Mouse (Mus musculus) limb, embryonic 12.5 days (tissue): Measurements from ENCODE around the gene Tmem205. TPM values are rescaled to one million over a fixed set of nuclear protein-coding genes. Genes with fewer than 3 reads are reported as not detected.
A peak's percentile ranks its signal among the peaks of the same experiment; 100 is the strongest.

ENCODE experiments used
- ATAC-seq: fragments of 200-750 bp; cut with Nextera tagmentation; 2 replicates; pipeline ENCODE4 v1.8.0; 2017; ENCODE audit warnings: low read depth, moderate TSS enrichment; ENCODE audit not compliant: insufficient number of reproducible peaks, insufficient read depth, low FRiP score, low TSS enrichment
- H3K27ac ChIP-seq: fragments of 300-500 bp; sonication (generic); 2 replicates; pipeline ENCODE4 v1.5.1; 2016; ENCODE audit warnings: mild to moderate bottlenecking, moderate library complexity
- H3K27me3 ChIP-seq: fragments of 300-500 bp; sonication (generic); 2 replicates; pipeline ENCODE4 v1.6.1; 2016; ENCODE audit warnings: mild to moderate bottlenecking, moderate library complexity
- H3K36me3 ChIP-seq: fragments of 300-500 bp; sonication (generic); 2 replicates; pipeline ENCODE4 v1.6.1; 2016; ENCODE audit warnings: mild to moderate bottlenecking, moderate library complexity
- H3K4me1 ChIP-seq: fragments of 300-500 bp; sonication (generic); replicated peaks from 2 replicates; pipeline ENCODE4 v1.6.1; 2016
- H3K4me2 ChIP-seq: fragments of 300-500 bp; sonication (generic); 2 replicates; pipeline ENCODE4 v1.6.1; 2016; ENCODE audit warnings: mild to moderate bottlenecking, moderate library complexity
- H3K4me3 ChIP-seq: fragments of 300-500 bp; sonication (generic); replicated peaks from 2 replicates; pipeline ENCODE4 v1.5.1; 2016; ENCODE audit warnings: mild to moderate bottlenecking
- H3K9ac ChIP-seq: fragments of 300-500 bp; sonication (generic); replicated peaks from 2 replicates; pipeline ENCODE4 v1.6.1; 2016; ENCODE audit warnings: mild to moderate bottlenecking, moderate library complexity
- H3K9me3 ChIP-seq: fragments of 300-500 bp; sonication (generic); 2 replicates; pipeline ENCODE4 v1.6.1; 2016; ENCODE audit warnings: mild to moderate bottlenecking, moderate library complexity
- WGBS: fragments of 180-500 bp; shearing (Covaris S2); methylation state at CpG from one replicate; pipeline ENCODE4 v1.1.7; 2016; 5-methylcytosine and 5-hydroxymethylcytosine counted together
- polyA plus RNA-seq: library from polyadenylated mRNA; unstranded; fragments of >200 nt; fragmentation: Nextera tagmentation; extraction: Ambion mirVana; gene quantifications from 2 replicates; pipeline ENCODE4 v1.2.1, GENCODE M21; 2016

The Tmem205 gene
- polyA plus RNA-seq, 1 experiment from 2014 or later: 33.4 TPM

DNA sequence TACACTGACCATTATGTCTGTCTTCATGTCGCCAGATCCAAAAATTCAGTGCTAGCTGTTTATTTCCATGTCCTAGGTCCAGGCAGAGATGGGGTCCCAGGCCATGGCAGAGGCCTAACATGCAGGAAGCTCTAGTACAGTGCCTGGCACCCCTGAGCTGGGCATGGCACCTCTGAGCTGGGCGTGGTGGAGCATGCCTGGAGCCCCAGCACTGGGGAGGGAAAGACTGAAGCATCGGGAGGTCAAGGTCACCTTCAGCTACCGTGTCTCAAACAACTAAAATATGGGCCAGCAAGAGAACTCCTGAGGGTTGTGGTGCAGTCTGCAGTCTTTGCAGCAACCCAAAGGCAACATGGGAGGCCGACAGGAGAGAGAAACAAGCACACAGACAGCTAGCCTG is 31.0 kb upstream of the Tmem205 start:
- no peak for ATAC-seq
- Histone ChIP-seq H3K9ac (no peak overlapping the region), H3K4me2 (no peak overlapping the region), H3K4me3 (no peak overlapping the region), H3K9me3 (no peaks in the 10 kb centered on the region), H3K27me3 (peaks cover 50% of the 10 kb centered on the region), H3K4me1 (peaks cover 35% of the 10 kb centered on the region), H3K36me3 (no peaks in the 10 kb centered on the region), H3K27ac (no peak overlapping the region)
- WGBS: 78% methylated on average over 5 of the region's 5 CpGs

DNA sequence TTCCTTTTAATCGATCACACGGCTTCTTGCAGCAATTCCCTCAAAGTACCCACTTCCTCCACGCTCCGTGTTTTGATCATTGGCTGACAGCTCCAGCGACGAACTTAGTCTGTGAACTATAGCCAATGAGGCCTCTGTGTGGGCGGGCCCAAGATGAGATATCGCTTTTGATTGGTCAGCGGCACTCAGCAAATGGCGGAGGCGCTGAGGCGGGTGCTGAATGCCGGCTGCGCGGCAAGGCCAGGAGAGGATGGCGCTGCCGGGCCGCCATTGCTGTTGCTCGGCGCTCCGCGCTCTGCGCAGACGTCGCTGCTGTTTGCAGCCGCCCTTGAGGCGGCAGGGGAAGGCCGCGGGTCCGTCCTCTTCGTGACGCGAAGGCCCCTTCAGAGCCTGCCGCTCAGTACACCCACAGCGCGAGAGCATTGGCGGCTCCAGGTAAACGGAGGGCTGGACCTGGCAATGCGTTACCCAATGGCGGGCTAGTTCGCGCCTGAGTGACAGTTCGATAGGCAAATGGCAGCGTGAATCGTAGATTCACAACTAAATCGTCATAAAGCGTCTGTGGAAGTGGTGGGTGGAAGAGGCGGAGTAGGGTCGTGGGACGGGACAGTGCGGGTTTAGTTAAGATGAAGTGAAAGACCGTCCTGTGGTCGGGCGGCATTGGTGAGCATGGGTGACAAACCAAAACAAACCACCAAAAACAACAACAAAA is 28.4 kb upstream of the Tmem205 start, which contains the start of gene Swsap1:
Gene Swsap1 (plus strand): TSS at position 186 of the 712 bp plus-strand sequence.
- Histone ChIP-seq H3K27me3 (peaks cover 24% of the 10 kb centered on the region), H3K4me1 (peaks cover 9% of the 10 kb centered on the region), H3K4me3 (peak within 1 kb of the TSS; percentile 70), H3K4me2 (peak within 1 kb of the TSS; percentile 67), H3K9ac (peak within 1 kb of the TSS; percentile 75), H3K27ac (peak within 1 kb of the TSS; percentile 90), H3K36me3 (no peaks in the 10 kb centered on the region), H3K9me3 (no peaks in the 10 kb centered on the region)
- ATAC-seq: peak; percentile 97
- WGBS: under 1% methylated on average over 54 of the region's 54 CpGs

DNA sequence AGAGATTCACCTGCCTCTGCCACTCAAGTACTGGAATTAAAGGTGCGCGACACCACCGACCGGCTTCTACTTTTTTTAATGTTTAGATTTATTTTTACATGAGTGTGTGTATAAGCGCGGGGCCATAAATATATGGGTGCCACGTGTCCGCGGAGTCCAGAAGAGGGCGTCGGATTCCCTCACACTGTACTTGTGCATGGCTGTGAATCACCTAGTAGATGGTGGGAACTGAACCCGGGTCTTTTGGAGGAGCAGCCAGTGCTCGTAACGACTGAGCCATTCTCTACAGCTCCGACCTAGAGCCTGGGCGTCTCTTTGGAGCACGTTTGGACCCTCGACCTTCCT is 27.8 kb upstream of the Tmem205 start:
- WGBS: 2% methylated on average over 18 of the region's 18 CpGs
- Histone ChIP-seq H3K27ac (peak overlapping the region; percentile 64; the same call in 1 of the 2 replicates), H3K36me3 (no peaks in the 10 kb centered on the region), H3K4me3 (peak overlapping the region; percentile 70), H3K27me3 (peaks cover 18% of the 10 kb centered on the region), H3K9me3 (no peaks in the 10 kb centered on the region), H3K9ac (no peak overlapping the region; the same call in 1 of the 2 replicates), H3K4me1 (peaks cover 6% of the 10 kb centered on the region), H3K4me2 (peak overlapping the region; percentile 64)
- ATAC-seq: peak; percentile 61

DNA sequence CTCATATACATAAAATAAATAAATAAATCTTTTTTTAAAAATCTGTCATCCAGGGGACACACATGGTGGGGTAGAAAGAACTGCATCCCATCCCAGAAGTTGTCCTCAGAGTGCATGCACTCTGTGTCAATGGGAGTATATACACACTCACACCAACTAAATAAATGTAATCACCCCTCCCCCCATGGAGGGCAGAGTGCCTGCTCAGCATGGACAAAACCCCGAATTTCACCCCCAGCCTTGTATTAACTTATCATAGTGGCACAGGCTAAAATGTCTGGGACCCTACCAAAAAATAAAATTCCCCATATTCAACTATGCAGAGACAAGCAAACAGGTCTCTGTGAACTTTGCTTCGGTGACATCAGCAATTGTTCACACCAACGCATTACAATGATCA is 27.3 kb upstream of the Tmem205 start:
- ATAC-seq: no peak
- 85% methylated on average over 3 of the region's 3 CpGs for WGBS
- no peaks in the 10 kb centered on the region for H3K9me3 ChIP-seq
- H3K9ac ChIP-seq: no peak overlapping the region
- no peak overlapping the region for H3K4me3 ChIP-seq
- peaks cover 6% of the 10 kb centered on the region for H3K4me1 ChIP-seq
- H3K27ac ChIP-seq: no peak overlapping the region
- peaks cover 15% of the 10 kb centered on the region for H3K27me3 ChIP-seq
- peak overlapping the region; percentile 64; the same call in 1 of the 2 replicates for H3K4me2 ChIP-seq
- no peaks in the 10 kb centered on the region for H3K36me3 ChIP-seq

DNA sequence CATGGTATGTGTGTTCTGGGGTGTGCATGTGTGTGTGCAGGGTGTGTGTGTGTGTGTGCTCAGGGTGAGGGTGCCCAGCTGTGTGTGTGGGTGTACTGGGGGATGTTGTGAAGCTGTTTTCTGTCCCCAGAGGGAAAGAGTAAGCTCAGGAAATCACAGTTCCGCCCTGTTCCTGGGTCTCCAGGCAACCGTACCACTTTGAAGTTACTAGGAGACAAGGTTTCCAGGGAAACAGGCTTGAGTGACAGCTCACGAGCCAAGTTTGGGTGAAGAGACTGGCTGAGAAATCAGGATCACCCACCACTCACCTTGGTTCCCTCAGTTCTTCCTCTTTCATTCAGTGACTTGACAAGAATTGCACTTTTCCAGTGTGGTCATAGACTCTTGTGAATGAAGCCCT is 26.2 kb upstream of the Tmem205 start:
- ATAC-seq: no peak
- 13% methylated on average over 3 of the region's 3 CpGs for WGBS
- Histone ChIP-seq H3K9me3 (no peaks in the 10 kb centered on the region), H3K36me3 (no peaks in the 10 kb centered on the region), H3K4me1 (peaks cover 6% of the 10 kb centered on the region), H3K27me3 (peaks cover 15% of the 10 kb centered on the region), H3K4me2 (no peak overlapping the region), H3K4me3 (no peak overlapping the region), H3K27ac (no peak overlapping the region), H3K9ac (no peak overlapping the region)

DNA sequence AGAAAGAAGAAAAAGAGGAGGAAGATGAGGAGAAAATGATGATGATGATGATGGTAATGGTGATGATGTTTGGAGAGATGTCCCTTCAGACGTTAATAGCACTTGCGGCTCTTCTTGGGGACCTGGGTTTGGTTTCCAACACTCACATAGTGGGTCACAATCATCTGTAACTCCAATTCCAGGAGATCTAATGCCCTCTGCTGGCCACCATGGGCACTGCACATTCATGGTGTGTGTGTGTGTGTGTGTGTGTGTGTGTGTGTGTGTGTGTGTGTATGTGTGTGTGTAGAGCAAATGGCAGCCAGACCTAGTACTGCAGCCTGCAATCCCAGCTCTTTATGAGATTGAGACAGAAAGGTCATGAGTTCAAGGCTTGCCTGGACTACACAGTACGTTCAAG is 24.6 kb upstream of the Tmem205 start:
- Histone ChIP-seq H3K27me3 (peaks cover 27% of the 10 kb centered on the region), H3K9ac (no peak overlapping the region), H3K4me2 (no peak overlapping the region), H3K36me3 (no peaks in the 10 kb centered on the region), H3K9me3 (no peaks in the 10 kb centered on the region), H3K27ac (no peak overlapping the region), H3K4me1 (peaks cover 14% of the 10 kb centered on the region), H3K4me3 (no peak overlapping the region)
- no peak for ATAC-seq
- WGBS: 78% methylated on average over 3 of the region's 3 CpGs

DNA sequence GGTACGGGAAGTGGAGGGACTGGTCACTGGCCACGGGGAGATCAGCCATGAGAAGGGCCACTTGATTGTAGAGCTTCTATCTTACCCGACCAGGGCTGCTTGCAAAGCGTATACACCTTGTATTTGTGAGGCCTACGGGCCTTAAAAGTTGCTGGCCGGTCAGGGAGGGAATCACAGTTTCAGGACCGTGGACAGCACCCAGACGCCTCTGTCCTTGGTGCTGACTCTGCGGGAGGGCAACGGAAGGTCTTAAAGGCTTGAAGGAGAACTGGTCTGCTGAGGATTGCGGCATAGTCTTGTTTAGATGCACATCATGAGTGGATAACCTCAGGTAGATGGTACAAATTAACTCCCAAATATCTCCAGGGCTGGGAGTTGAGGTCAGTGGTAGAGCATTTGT is 23.0 kb upstream of the Tmem205 start:
- Histone ChIP-seq H3K4me3 (no peak overlapping the region), H3K27me3 (peaks cover 43% of the 10 kb centered on the region), H3K9me3 (no peaks in the 10 kb centered on the region), H3K9ac (no peak overlapping the region), H3K4me1 (peaks cover 8% of the 10 kb centered on the region), H3K4me2 (no peak overlapping the region), H3K27ac (no peak overlapping the region), H3K36me3 (no peaks in the 10 kb centered on the region)
- no peak for ATAC-seq
- WGBS: 17% methylated on average over 11 of the region's 11 CpGs

DNA sequence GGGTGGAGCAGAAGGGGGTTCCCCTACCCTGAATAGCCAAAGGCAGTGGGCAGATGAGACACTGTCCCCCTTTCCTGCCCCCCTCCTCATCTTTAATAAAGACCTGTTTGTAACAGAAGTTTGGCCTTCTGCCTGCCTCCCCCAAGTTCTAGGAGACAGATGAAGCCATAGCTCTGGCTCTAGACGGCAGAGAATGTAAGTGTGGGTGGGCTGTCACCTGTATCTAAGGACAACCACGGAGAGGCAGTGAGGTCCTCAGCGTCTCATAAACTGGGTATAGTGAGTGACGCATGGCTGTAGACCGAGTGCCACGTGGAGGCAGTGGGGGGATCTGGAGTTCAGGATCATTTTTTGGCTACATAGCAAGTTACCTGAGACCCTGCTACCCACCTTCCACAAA is 21.4 kb upstream of the Tmem205 start:
- H3K36me3 ChIP-seq: no peaks in the 10 kb centered on the region

DNA sequence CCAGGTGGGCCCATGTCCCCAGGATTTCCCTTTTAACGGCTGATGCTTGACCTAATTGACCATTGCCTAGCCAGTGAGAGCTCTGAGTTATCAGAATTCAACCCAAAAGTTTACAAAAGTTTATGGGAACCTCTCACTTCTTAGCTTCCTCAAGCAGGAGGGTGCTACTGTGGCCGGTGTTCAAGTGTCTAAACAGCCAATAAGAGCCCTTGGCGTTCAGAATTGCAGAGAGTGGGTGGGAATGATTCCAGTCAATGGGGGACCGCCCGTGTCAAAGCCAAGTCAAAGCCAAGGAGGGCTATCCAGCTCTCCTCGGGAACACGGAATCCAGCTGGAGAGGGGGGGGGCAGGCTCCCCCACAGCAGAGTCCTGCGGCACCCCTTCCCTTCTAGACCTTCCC is 20.8 kb upstream of the Tmem205 start:
- Histone ChIP-seq H3K27me3 (peaks cover 63% of the 10 kb centered on the region), H3K27ac (no peak overlapping the region), H3K4me3 (no peak overlapping the region), H3K9ac (no peak overlapping the region), H3K4me2 (no peak overlapping the region), H3K36me3 (no peaks in the 10 kb centered on the region), H3K9me3 (no peaks in the 10 kb centered on the region), H3K4me1 (peaks cover 8% of the 10 kb centered on the region)
- 49% methylated on average over 8 of the region's 8 CpGs for WGBS
- ATAC-seq: no peak

More for the DNA sequence above, 21.4 kb upstream of the Tmem205 start:
- no peak overlapping the region for H3K9ac ChIP-seq
- H3K9me3 ChIP-seq: no peaks in the 10 kb centered on the region
- no peak for ATAC-seq
- no peak overlapping the region for H3K4me2 ChIP-seq
- H3K27me3 ChIP-seq: peaks cover 57% of the 10 kb centered on the region
- no peak overlapping the region for H3K27ac ChIP-seq
- peaks cover 8% of the 10 kb centered on the region for H3K4me1 ChIP-seq
- H3K4me3 ChIP-seq: no peak overlapping the region
- 68% methylated on average over 6 of the region's 6 CpGs for WGBS

DNA sequence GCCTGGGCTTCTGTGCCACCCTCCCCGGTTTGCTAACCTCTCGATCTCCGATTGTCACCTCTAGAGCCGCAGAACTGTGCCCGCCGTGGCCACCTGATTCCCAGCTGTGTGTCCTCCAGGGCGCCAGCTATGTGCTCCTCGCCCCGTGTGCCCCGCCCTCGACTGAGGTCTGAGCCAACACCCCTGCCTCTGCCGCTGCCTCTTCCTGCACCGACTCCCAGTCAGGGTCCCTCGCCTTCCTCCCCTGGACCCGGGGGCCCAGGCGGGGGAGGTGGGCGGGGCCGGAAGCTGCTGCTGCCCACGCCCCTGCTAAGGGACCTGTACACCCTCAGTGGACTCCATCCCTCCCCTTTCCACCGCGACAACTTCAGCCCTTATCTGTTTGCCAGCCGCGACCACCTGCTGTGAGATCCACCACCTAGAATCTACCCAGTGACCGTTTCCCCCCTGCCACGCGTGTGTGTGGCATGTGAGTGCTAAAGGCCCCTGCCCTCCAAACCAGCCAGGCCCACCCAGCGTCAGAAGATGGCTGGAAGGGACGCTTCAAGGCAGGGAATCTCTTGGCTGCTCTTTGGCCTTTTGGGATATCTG is 20.3 kb upstream of the Tmem205 start:
- Histone ChIP-seq H3K9ac (no peak overlapping the region), H3K9me3 (no peaks in the 10 kb centered on the region), H3K27me3 (peaks cover 65% of the 10 kb centered on the region), H3K4me2 (peak overlapping the region; percentile 39), H3K4me3 (no peak overlapping the region; the same call in 1 of the 2 replicates), H3K27ac (no peak overlapping the region), H3K36me3 (no peaks in the 10 kb centered on the region), H3K4me1 (peaks cover 8% of the 10 kb centered on the region)
- no peak for ATAC-seq
- 4% methylated on average over 28 of the region's 28 CpGs for WGBS

DNA sequence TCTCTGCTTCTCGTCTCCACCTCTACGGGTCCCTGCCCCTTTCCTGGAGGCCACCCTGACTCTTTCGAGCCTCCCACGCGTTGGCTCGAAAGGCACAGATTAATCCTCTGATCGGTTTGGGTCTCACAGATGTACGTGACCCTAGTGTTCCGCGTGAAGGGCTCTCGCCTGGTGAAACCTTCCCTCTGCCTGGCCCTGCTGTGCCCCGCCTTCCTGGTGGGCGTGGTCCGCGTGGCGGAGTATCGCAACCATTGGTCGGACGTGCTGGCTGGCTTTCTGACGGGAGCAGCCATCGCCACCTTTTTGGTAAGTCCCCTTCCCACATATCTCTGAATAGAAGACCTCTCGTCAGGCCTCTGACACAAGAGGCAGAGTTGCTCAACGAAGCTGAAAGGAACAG is 16.9 kb upstream of the Tmem205 start:
- H3K9ac ChIP-seq: no peak overlapping the region
- no peak overlapping the region for H3K27ac ChIP-seq
- no peak for ATAC-seq
- no peaks in the 10 kb centered on the region for H3K9me3 ChIP-seq
- peak overlapping the region; percentile 35; the same call in 1 of the 2 replicates for H3K4me2 ChIP-seq
- 14% methylated on average over 23 of the region's 23 CpGs for WGBS
- H3K4me1 ChIP-seq: peaks cover 8% of the 10 kb centered on the region
- peaks cover 61% of the 10 kb centered on the region for H3K27me3 ChIP-seq
- H3K36me3 ChIP-seq: peaks cover 3% of the 10 kb centered on the region; the same call in 1 of the 2 replicates
- no peak overlapping the region for H3K4me3 ChIP-seq
